Mouse (Mus musculus) kidney, adult 11 months (tissue): ENCODE measurements around the gene Sptbn4.
"Not testable (repeated sequence)": the region's sequence is repeated elsewhere in the genome, so short reads cannot be mapped to it uniquely, and the experiment has no call there.

ENCODE experiments used
- DNase-seq: peaks from one replicate; pipeline ENCODE4 v3.0.0; 2022

The Sptbn4 gene

DNA sequence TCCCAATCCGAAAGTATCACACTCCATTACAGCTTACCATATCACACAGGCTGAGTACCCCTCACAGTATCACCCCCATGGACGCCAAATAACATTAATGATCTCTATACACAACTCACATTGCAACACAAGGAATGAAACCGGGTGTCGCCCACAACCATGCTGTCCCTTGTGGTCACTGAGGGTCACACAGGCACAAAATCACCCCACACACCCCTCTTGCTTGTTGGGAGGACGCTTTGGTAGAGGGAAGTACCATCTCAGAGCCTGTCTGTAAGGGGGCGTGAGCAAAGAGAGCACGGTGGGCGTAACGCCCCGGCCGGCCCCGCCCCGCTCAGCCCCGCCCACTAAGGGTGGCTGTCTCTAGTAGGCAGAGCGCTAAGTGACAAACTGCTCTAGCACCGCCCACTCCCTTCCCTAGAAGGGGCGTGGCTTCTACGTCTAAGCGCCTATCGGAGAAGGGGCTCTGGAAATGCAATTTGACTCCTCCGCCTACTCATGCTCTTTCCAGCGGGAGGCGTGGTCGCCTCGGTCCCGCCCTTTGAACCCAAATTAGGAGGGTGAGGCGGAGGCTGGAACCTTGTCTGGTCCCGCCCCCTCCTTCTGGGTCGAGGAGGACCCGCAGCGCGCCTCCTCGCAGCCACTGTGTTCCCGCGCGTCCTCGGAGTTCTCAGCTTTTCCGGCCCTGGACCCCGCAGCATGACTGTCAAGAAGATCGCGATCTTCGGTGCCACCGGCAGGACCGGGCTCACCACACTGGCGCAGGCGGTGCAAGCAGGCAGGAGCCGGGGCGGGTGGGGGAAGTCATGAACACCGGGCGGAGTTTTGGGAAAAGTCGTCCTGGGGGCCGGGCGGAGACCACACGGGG lies at the start of gene Sptbn4, which contains the start of gene Blvrb:
Gene Sptbn4, minus strand, starts transcription at position 268 of the 868 bp plus-strand sequence.
Gene Blvrb, plus strand, starts transcription at position 560 of the 868 bp plus-strand sequence.
- DNase-seq = peak; percentile 100

GRCm38 (mm10) chr7:27494659-27495367 lies 47.3 kb upstream of the Sptbn4 start:
- not testable (repeated sequence) for DNase-seq

DNA sequence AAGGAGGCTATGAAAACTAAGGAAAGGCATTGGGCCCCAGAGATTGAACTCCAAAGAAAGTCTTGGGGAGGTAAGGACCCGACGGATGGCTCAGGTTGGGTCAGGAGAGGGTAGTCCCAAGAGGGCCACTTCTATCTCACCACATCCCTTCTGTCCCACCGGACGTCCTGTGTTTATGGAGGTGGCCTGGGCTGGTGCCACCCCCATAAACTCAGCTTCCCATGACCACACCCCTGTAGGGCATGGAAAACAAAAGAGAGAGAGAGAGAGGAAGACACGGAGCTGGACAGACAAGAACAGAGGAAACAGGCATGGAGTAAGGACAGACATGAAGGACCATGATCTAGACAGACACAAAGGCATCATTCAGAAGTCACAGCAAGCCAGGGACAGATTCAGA lies 46.0 kb upstream of the Sptbn4 start:
- no peak for DNase-seq

DNA sequence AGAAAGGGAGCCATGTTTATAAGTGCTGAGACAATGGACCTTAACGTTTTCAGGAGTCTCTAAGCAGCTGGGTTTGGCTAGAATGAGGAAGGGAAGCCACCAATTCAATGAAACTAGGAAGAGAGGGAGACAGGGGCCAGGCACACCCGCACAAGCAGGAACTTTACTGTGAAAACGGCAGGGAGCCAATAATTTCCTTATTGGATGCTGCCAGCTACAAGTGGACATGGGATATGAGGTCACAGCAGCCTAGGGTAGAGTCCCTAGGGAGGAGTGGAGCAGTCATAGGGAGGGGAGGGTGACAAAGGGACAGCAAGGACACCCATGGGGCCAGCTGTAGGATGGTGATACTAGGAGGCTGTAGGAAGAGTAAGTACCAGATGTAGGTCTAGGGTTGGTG lies 45.5 kb upstream of the Sptbn4 start:
- DNase-seq = no peak

- peak; percentile 66 for DNase-seq
Observed at GRCm38 (mm10) chr7:27491856-27492255, 44.4 kb upstream of the Sptbn4 start.

- peak; percentile 96 for DNase-seq
Observed at GRCm38 (mm10) chr7:27490543-27491329, 43.2 kb upstream of the Sptbn4 start.

GRCm38 (mm10) chr7:27490227-27490542 lies 42.7 kb upstream of the Sptbn4 start:
- no peak for DNase-seq

DNA sequence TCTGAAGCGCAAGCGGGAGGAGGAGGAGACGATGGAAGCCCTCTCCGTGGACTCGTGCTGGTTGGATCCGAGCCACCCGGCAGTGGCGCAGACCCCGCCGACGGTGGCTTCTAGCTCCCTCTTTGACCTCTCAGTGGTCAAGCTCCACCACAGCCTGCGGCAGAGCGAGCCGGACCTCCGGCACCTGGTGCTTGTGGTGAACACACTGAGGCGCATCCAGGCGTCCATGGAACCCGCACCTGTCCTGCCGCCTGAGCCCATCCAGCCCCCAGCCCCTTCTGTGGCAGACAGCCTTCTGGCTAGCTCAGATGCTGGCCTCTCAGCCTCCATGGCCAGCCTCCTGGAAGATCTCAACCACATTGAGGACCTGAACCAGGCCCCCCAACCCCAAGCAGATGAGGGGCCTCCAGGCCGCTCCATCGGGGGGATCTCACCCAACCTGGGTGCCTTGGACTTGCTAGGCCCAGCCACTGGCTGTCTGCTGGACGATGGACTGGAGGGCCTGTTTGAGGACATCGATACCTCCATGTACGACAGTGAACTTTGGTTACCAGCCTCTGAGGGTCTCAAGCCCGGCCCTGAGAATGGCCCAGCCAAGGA lies 41.9 kb upstream of the Sptbn4 start:
- DNase-seq = peak; percentile 44

DNA sequence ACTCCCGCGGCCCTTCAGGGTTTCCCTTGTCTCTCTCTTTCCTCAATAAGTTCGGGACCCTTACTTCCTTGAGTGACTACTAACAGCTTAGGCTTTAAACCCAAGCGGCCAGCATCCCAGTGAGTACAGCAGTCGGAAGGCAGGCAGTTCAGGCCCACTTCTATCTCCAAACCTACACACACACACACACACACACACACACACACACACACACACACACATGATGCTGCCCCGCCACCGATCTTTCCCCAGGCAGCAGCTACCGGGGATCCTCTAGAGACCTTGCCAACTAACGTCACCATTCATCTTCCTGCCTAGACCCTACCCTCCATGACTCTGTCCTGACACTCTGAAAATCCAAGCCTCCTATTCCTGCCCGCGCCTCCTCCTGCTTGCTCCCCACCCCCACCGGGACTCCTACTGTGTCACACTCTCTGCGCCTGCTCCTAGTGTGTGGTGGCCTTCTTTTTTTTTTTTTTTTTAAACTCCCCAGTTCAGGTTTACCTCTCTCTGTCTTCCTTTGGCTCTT lies 40.3 kb upstream of the Sptbn4 start:
- DNase-seq = peak; percentile 61

- DNase-seq = peak; percentile 100
Observed at GRCm38 (mm10) chr7:27486770-27487697, 39.5 kb upstream of the Sptbn4 start, which contains the start of gene Sertad1. Sertad1 (plus strand) TSS chr7:27486910.

DNA sequence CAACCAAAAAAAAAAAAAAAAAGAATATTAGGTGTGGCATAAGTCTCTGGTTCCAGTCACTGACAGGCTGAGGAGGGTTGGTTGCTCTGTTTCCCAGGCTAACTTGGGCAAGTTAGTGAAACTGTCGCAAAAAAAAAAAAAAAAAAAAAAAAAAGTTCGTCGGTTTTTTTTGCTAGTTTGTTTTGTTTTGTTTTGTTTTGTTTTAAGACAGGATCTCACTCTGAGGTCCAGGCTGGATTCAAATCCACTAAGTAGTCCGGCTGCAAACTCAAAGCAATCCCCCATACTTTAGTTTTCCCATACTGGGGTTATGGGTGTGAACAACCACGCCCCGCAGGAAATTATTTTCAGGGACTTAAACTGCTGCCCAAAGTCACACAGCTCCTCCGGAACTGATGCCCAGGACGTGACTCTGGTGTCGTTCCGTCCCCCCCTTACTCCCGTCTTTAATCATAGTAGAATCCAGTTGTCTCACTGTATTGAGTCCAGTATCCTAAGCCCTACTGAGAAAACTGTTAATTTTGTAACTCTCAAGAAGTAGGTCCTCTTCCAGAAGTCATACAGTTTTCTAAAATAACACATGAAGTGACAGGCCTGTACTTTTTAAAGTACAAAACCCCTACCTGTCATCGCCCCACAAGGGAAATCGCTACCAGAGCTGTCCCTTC lies 38.8 kb upstream of the Sptbn4 start:
- DNase-seq = no peak

DNA sequence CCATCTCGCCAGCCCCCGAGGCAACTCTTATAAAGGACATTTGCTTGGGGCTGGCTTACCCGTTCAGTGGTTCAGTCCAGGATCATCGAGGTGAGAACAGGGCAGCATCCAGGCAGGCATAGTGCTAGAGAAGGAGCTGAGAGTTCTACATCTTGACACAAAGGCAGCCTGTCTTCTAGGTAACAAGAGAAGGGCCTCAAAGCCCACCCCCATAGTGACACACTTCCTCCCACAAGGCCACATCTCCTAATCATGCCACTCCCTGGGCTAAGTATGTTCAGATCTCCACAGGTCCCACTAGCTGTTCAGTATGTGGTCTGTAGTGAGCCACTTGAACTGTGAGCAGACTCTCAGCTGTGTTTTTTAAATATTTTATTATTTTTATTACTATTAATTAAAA lies 36.4 kb upstream of the Sptbn4 start:
- no peak for DNase-seq

DNA sequence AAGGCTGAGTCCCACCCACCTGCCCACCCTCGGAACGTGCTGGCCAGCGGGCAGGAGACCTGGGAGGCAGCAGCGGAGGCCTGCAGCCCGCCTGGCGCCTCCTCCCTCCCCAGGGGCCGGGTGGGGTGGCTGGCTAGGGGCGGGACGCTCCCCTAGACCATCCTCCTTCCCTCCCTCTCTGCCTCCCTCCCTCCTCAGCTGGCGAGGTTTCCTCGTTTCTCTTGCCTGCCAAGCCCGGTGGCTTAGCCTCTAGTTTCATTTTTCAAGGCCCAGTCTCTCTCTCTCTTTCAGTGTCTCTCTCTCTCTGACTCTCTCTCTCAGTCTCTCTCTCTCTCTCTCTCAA lies 34.1 kb upstream of the Sptbn4 start:
- peak; percentile 96 for DNase-seq

DNA sequence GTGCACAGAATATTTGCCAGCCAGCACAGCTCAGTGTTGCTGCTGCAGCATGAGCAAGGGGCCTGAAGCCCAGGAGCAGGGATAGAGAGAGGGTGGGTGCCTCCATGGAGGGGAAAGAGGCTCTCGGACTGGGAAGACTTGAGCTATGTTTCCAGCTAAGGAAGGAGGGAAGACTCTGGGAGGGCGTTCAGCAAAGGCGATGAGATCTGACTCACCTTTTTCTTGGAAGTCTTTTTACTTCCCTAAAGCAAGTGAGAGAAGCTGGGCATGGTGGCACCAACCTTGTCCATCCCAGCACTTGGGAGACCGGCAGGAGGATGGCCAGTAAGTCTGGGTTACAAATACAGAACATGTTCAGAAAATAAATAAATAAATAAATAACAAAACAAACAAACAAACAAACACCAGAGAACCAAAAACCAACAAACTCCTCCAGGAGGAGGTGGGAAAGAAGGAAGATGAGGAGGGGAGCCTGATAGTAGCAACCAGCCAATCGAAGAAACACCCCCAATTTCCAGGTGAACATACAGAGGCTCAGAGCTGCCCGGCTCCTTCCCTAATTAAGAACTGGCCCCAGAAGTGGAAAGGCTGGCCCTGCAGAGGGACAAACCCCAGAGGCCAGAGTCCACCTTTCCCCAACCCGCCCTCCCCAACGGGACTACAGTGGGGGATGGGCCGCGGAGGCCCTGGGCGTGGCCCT lies 33.6 kb upstream of the Sptbn4 start:
- DNase-seq = no peak

GRCm38 (mm10) chr7:27480506-27480905 lies 33.0 kb upstream of the Sptbn4 start:
- DNase-seq = no peak

GRCm38 (mm10) chr7:27479750-27480149 lies 32.3 kb upstream of the Sptbn4 start:
- DNase-seq = peak; percentile 74

DNA sequence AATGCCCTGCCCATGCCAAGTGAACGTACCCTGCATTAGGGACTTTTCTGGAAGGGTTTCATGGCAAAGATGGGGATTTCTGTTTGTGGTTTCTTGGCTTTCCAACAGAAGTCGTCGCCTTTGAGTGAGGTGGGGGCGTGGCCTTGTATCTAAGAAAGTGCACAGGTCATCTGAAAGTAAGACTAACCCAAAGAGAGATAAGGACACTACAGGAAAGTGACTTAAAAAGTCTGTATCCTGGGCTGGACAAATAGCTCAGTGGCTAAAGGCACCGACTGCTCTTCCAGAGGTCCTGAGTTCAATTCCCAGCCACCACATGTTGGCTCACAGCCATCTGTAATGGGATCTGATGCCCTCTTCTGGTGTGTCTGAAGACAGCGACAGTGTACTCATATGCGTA lies 31.1 kb upstream of the Sptbn4 start:
- DNase-seq = no peak

DNA sequence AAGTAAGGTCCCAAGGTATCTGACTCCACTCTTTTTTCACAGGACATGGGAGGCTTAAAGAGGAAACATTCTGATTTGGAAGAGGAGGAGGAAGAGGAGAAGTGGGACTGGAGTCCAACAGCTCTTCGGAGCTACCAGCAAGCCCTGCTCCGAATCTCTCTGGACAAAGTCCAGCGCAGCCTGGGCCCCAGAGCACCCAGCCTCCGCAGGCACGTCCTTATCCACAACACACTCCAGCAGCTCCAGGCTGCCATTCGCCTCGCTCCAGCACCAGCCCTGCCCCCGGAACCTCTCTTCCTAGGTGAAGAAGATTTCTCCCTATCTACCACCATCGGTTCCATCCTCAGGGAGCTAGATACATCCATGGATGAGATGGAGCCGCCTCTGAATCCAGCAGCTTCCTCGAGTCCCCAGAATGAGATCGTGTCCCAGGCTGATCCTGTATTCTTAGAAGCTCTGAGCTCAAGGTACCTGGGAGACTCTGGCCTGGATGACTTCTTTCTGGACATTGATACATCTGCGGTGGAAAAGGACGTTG lies 28.7 kb upstream of the Sptbn4 start:
- peak; percentile 70 for DNase-seq

GRCm38 (mm10) chr7:27475596-27475995 lies 28.1 kb upstream of the Sptbn4 start:
- DNase-seq = no peak

- DNase-seq = peak; percentile 100
Observed at GRCm38 (mm10) chr7:27474490-27474954, 27.0 kb upstream of the Sptbn4 start.
